Mouse (Mus musculus): Measurements from ENCODE around the gene Tmem216. TPM values are rescaled to one million over a fixed set of nuclear protein-coding genes. Genes with fewer than 3 reads are reported as not detected.
A peak's percentile ranks its signal among the peaks of the same experiment; 100 is the strongest.

The Tmem216 gene
- 13.0 and 15.6 TPM in 2 replicates for polyA plus RNA-seq (2011; ENCODE audit: insufficient read length, low read depth, missing spikeins)

DNA sequence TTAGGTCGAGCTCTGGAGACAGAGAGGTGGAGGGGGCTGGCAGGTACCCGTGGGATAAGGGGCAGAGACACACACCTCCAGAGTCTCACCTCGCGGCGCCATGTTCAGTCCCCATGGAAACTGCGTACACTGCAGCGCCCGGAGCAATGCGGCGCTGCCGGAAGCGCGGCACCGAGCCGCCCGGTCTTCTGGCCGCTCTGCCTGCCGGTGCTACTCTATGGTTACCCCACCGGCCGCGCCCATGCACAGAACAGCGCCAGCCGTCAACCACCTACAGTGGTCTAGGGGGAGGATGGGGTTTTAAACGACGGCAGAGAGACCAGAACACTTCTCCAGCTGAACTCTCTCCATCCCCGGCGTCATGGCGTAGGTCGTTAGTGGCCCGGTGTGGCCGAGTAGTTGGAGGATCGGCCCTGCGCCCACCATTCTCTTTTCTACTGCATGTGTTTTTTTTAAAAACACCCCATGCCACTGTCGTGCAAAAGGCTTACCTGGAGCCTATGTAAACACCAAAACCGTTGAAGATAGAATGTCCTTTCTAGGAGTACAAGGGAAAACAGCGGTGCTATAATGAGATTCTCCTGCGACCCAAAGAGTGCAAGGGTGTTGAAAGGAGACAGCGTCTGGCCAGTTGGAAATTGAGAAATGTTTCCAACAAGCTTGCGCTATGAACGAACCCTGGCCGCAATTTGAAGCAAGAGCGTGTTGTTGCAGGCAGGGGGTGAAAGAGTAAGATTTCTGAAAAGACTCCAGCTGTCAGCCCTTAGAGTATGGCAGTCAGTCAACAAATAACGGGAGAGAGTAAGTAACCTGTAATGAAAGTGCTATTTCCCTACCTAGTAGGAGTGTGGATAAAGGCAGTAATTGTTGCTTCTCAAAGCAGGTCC, at the start of gene Tmem216:
TSS of gene Tmem216 (minus strand) at position 615 of the 887 bp plus-strand sequence.
- peak within 1 kb of the TSS; percentile 63 for H3K27ac ChIP-seq (ENCODE audit: insufficient read depth, low read length)
- 0 out of 2 replicates have a peak, but pooled peaks cover under 1% of the 10 kb centered on the region for H3K4me1 ChIP-seq (ENCODE audit: control insufficient read depth, insufficient read depth, low read length)
- H3K4me3 ChIP-seq (ENCODE audit: insufficient read depth, low read length): peak within 1 kb of the TSS; percentile 97
- no peak for TF ChIP-seq CTCF (IDR thresholded peaks at IDR 0.05; ENCODE audit: borderline replicate concordance, insufficient read depth, low read length)
- peak; percentile 69 for TF ChIP-seq POLR2A (IDR thresholded peaks at IDR 0.05; ENCODE audit: low read depth, low read length)

GRCm38 (mm10) chr19:10605293-10605900, 49.4 kb upstream of the Tmem216 start, which contains the start of the genes Ddb1 and Tkfc:
TSS of gene Ddb1 (plus strand) at chr19:10605327.
TSS of gene Tkfc (minus strand) at chr19:10605654.
- H3K4me3 ChIP-seq (ENCODE audit: insufficient read depth, low read length): peak within 1 kb of the TSS; percentile 88
- TF ChIP-seq CTCF (IDR thresholded peaks at IDR 0.05; ENCODE audit: borderline replicate concordance, insufficient read depth, low read length) (peak; percentile 40; the same call in 1 of the 2 replicates), POLR2A (IDR thresholded peaks at IDR 0.05; ENCODE audit: low read depth, low read length) (peak; percentile 90)
- H3K27ac ChIP-seq (ENCODE audit: insufficient read depth, low read length): peak within 1 kb of the TSS; percentile 85
- peaks cover 29% of the 10 kb centered on the region for H3K4me1 ChIP-seq (ENCODE audit: control insufficient read depth, insufficient read depth, low read length)

GRCm38 (mm10) chr19:10604534-10604933, 48.5 kb upstream of the Tmem216 start:
- peak overlapping the region; percentile 85 for H3K27ac ChIP-seq (ENCODE audit: insufficient read depth, low read length)
- TF ChIP-seq POLR2A (IDR thresholded peaks at IDR 0.05; ENCODE audit: low read depth, low read length) (peak; percentile 47; the same call in 1 of the 2 replicates), CTCF (IDR thresholded peaks at IDR 0.05; ENCODE audit: borderline replicate concordance, insufficient read depth, low read length) (no peak)
- H3K4me3 ChIP-seq (ENCODE audit: insufficient read depth, low read length): peak overlapping the region; percentile 60
- H3K4me1 ChIP-seq (ENCODE audit: control insufficient read depth, insufficient read depth, low read length): peaks cover 24% of the 10 kb centered on the region

- Histone ChIP-seq H3K4me1 (ENCODE audit: control insufficient read depth, insufficient read depth, low read length) (peaks cover 22% of the 10 kb centered on the region), H3K27ac (ENCODE audit: insufficient read depth, low read length) (peak overlapping the region; percentile 85), H3K4me3 (ENCODE audit: insufficient read depth, low read length) (no peak overlapping the region)
- no peak for TF ChIP-seq POLR2A (IDR thresholded peaks at IDR 0.05; ENCODE audit: low read depth, low read length)
- no peak for TF ChIP-seq CTCF (IDR thresholded peaks at IDR 0.05; ENCODE audit: borderline replicate concordance, insufficient read depth, low read length)
These were observed 47.9 kb upstream of the Tmem216 start for GRCm38 (mm10) chr19:10603660-10604523.

DNA sequence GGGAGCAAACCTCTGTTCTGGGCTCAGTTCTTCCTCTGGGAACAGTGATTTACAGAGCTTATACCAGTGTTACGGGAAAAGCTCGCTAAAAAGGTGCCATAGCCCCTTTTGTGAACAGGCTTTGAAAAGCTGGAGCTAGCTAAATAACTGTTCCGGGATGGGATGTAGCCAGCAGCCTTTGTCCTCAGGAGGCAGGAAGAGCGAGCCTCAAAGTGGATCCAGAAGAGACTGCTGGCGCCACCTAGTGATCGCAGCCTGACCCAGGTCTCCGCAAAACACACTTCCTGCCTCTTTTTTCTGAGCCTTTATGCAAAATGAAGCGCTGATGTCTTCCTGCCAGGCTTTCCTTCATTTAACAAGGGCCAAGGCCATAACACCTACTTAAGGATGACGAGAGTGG, 46.7 kb upstream of the Tmem216 start:
- peaks cover 18% of the 10 kb centered on the region for H3K4me1 ChIP-seq (ENCODE audit: control insufficient read depth, insufficient read depth, low read length)
- H3K4me3 ChIP-seq (ENCODE audit: insufficient read depth, low read length): peak overlapping the region; percentile 7; the same call in 1 of the 2 replicates
- TF ChIP-seq POLR2A (IDR thresholded peaks at IDR 0.05; ENCODE audit: low read depth, low read length) (peak; percentile 66), CTCF (IDR thresholded peaks at IDR 0.05; ENCODE audit: borderline replicate concordance, insufficient read depth, low read length) (peak; percentile 77)

DNA sequence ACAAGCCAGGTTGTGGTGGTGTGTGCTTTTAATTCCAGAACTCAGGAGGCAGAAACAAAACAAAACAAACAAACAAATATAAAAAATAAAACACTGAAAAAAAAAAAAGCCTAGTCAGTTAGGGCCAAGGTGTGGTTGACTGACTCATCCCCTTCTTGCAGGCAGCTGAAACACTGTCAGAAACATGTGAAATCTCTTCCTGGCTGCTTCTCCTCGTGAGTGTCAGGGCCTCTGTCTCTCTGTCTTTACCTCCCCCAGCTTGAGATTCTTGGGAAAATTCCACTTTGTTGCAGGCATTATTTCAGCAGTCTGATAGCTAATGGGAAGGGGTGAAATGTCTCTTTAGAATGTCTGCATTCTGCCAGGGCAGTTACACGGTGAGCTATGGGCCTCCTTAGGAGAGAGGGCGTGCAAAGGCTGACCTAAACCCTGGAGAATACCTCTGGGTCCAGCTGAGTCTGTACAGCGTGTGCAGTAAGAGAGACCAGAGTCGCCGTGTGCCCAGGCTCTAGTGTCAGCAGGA, 46.3 kb upstream of the Tmem216 start:
- Histone ChIP-seq H3K27ac (ENCODE audit: insufficient read depth, low read length) (peak overlapping the region; percentile 93), H3K4me3 (ENCODE audit: insufficient read depth, low read length) (peak overlapping the region; percentile 7; the same call in 1 of the 2 replicates), H3K4me1 (ENCODE audit: control insufficient read depth, insufficient read depth, low read length) (peaks cover 18% of the 10 kb centered on the region)
- TF ChIP-seq CTCF (IDR thresholded peaks at IDR 0.05; ENCODE audit: borderline replicate concordance, insufficient read depth, low read length) (no peak), POLR2A (IDR thresholded peaks at IDR 0.05; ENCODE audit: low read depth, low read length) (no peak; the same call in 1 of the 2 replicates)

More for the DNA sequence above, 46.7 kb upstream of the Tmem216 start:
- H3K27ac ChIP-seq (ENCODE audit: insufficient read depth, low read length): peak overlapping the region; percentile 93

GRCm38 (mm10) chr19:10599648-10600047, 43.6 kb upstream of the Tmem216 start:
- TF ChIP-seq CTCF (IDR thresholded peaks at IDR 0.05; ENCODE audit: borderline replicate concordance, insufficient read depth, low read length): no peak
- no peak for TF ChIP-seq POLR2A (IDR thresholded peaks at IDR 0.05; ENCODE audit: low read depth, low read length)
- H3K27ac ChIP-seq (ENCODE audit: insufficient read depth, low read length): no peak overlapping the region
- H3K4me1 ChIP-seq (ENCODE audit: control insufficient read depth, insufficient read depth, low read length): peaks cover 17% of the 10 kb centered on the region
- H3K4me3 ChIP-seq (ENCODE audit: insufficient read depth, low read length): no peak overlapping the region

DNA sequence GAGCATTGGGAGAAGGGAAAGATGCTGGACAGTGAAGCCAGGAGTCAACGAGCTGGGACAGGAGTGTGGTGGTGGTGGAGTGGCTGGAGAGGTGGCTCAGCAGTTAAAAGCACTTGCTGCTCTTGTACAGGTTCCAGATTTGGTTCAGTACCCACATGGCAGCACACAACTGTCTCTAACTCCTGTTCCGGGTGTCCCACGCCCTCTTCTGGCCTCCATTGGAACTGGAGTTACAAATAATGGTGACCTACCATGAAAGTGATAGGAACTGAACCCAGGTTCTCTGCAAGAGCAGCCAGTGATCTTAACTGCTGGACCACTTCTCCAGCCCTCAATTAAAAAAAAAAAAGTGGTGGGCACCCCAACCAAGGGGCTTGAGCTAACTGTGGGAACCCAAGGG, 42.1 kb upstream of the Tmem216 start:
- Histone ChIP-seq H3K27ac (ENCODE audit: insufficient read depth, low read length) (no peak overlapping the region), H3K4me1 (ENCODE audit: control insufficient read depth, insufficient read depth, low read length) (peaks cover 8% of the 10 kb centered on the region), H3K4me3 (ENCODE audit: insufficient read depth, low read length) (no peak overlapping the region)
- no peak for TF ChIP-seq POLR2A (IDR thresholded peaks at IDR 0.05; ENCODE audit: low read depth, low read length)
- TF ChIP-seq CTCF (IDR thresholded peaks at IDR 0.05; ENCODE audit: borderline replicate concordance, insufficient read depth, low read length): no peak

All from embryonic fibroblast, embryonic 13.5 days (primary cell).